Mouse (Mus musculus): ENCODE results near the gene Efhb.

GRCm38 (mm10) chr17:53387581-53388473 is 75.3 kb downstream of the Efhb start:
- no peak for TF ChIP-seq CTCF (IDR thresholded peaks at IDR 0.05; ENCODE audit: control insufficient read depth, insufficient read depth, insufficient read length)
- TF ChIP-seq MYOG (IDR thresholded peaks at IDR 0.05; ENCODE audit: control insufficient read depth, extremely low read depth, insufficient read length) = no peak
- no peak for TF ChIP-seq FOSL1 (IDR thresholded peaks at IDR 0.05; ENCODE audit: insufficient read depth, low read length, poor library complexity, severe bottlenecking)
- no peak for TF ChIP-seq MAX (IDR thresholded peaks at IDR 0.05)
- no peak for TF ChIP-seq MYOD1 (IDR thresholded peaks at IDR 0.05; ENCODE audit: control insufficient read depth, insufficient read length, low read depth)
